Mouse (Mus musculus) bone marrow, adult 2 months (tissue): ENCODE measurements at regions not wholly inside any gene's neighbourhood (a gene's known extent, or its start where the extent isn't known, plus 50 kb on each side); places are given as distances from the start of the nearest gene placed in this dataset.

Experiments used
- CTCF ChIP-seq: fragments of 200-500 bp; IDR thresholded peaks from 2 replicates; pipeline ENCODE4 v1.5.1; 2011; ENCODE audit warnings: low read length, control low read depth; ENCODE audit not compliant: control insufficient read depth, insufficient read depth
- POLR2A ChIP-seq: fragments of 200-500 bp; IDR thresholded peaks from 2 replicates; pipeline ENCODE4 v1.6.1; 2011; ENCODE audit warnings: low read depth, mild to moderate bottlenecking, control low read depth, low read length, borderline replicate concordance; ENCODE audit not compliant: control insufficient read depth

- TF ChIP-seq CTCF, result no peak
- no peak for TF ChIP-seq POLR2A
Observed at GRCm38 (mm10) chr7:72926772-72927380, 448.4 kb upstream of the Rgma start.
